ENCODE assay signal across 32 mouse cellular contexts in the genomic region with DNA sequence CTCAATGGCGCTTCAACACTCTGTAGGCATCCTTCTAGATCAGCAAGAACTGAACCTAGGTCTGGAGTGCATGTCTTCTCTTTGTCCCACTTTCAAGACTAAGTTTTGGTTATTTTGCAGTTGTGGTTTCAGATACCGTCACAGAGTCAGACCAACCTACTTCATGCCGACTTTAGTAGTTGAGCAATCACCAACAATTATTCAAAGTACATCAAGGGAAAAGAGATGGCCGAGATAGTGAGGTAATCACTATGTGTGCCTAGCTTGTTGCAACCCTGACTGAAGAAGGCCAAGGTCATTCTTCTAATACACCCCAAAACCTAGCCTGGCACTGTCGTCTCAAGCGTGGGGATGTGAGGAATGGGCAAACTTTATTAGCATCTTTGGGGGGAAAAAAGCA. TPM values are rescaled to one million over a fixed set of nuclear protein-coding genes. Genes with fewer than 3 reads are reported as not detected.
"Had no signal": no experiment of that assay in that cellular context is flagged by ENCODE, and none has a peak within 500 bp of the region (broad histone marks: within the 10 kb centered on the region; RNA-seq: fewer than 3 reads in every experiment).

No protein-coding gene starts in this region.

- H3K4me2 ChIP-seq: heart, embryonic 12.5 days; hindbrain, embryonic 12.5 days; hindbrain, embryonic 14.5 days; intestine, embryonic 15.5 days; limb, embryonic 12.5 days; liver, embryonic 12.5 days had no signal

- H3K9me3 ChIP-seq: heart, embryonic 10.5 days; heart, embryonic 12.5 days; hindbrain, embryonic 10.5 days; hindbrain, embryonic 12.5 days; intestine, embryonic 15.5 days; limb, embryonic 10.5 days; limb, embryonic 12.5 days; liver, embryonic 12.5 days had no signal

- DNase-seq: gastrocnemius, adult 2 months; gastrocnemius, postnatal 10 days; gastrocnemius, postnatal 25 days; heart, adult 2 months; heart, postnatal 10 days; heart, postnatal 4 days; kidney, adult 18-20 months; kidney, adult 8-10 months; kidney, postnatal 10 days; kidney, postnatal 25 days; kidney, postnatal 4 days; liver had no signal

- H3K9ac ChIP-seq: heart, embryonic 12.5 days; hindbrain, embryonic 12.5 days; hindbrain, embryonic 14.5 days; intestine, embryonic 15.5 days; limb, embryonic 12.5 days; liver, embryonic 12.5 days; liver, embryonic 14.5 days had no signal

- ATAC-seq: hindbrain, embryonic 16.5 days; inflammation-experienced regulatory T-cells, adult 6 months; intestine, embryonic 15.5 days; intestine, postnatal 0 days; liver, embryonic 12.5 days had no signal

- H3K27ac ChIP-seq: gastrocnemius, adult 2 months; heart, adult 2 months; heart, embryonic 10.5 days; hindbrain, embryonic 10.5 days; hindbrain, embryonic 12.5 days; hindbrain, embryonic 14.5 days; intestine, embryonic 15.5 days; layer of hippocampus, adult 2 months; left cerebral cortex, adult 2 months; limb, embryonic 10.5 days; limb, embryonic 12.5 days; liver, embryonic 12.5 days; liver, embryonic 14.5 days had no signal

- H3K27me3 ChIP-seq: heart, embryonic 12.5 days; hindbrain, embryonic 12.5 days; intestine, embryonic 15.5 days; limb, embryonic 12.5 days had no signal

- H3K4me1 ChIP-seq: hindbrain, embryonic 10.5 days; hindbrain, embryonic 12.5 days; intestine, embryonic 15.5 days; limb, embryonic 10.5 days; limb, embryonic 12.5 days; liver, embryonic 12.5 days had no signal

- H3K36me3 ChIP-seq: heart, embryonic 10.5 days; heart, embryonic 12.5 days; hindbrain, embryonic 10.5 days; hindbrain, embryonic 12.5 days; intestine, embryonic 15.5 days; limb, embryonic 10.5 days; limb, embryonic 12.5 days; liver, embryonic 12.5 days had no signal

- H3K4me3 ChIP-seq: gastrocnemius, adult 2 months; heart, adult 2 months; heart, embryonic 10.5 days; heart, embryonic 12.5 days; hindbrain, embryonic 10.5 days; hindbrain, embryonic 12.5 days; intestine, embryonic 15.5 days; layer of hippocampus, adult 2 months; left cerebral cortex, adult 2 months; limb, embryonic 10.5 days; limb, embryonic 12.5 days; liver, embryonic 12.5 days had no signal

RNA-seq across cellular contexts. Expression of a gene that starts 8.7 kb away (rescaled TPM):
- total RNA-seq: gastrocnemius, adult 2 months; gastrocnemius, postnatal 10 days; gastrocnemius, postnatal 25 days; gastrocnemius, postnatal 4 days; granulocyte monocyte progenitor cell, adult 5-6 weeks; heart, adult 2 months; heart, postnatal 10 days; heart, postnatal 25 days; heart, postnatal 4 days; layer of hippocampus, adult 2 months; layer of hippocampus, postnatal 25 days had no signal
- polyA plus RNA-seq: heart, adult 2 months; heart, embryonic 10.5 days; heart, embryonic 12.5 days; heart, embryonic 14.5 days; hindbrain, embryonic 10.5 days; hindbrain, embryonic 12.5 days; inflammation-experienced regulatory T-cells, adult 6 months; limb, embryonic 10.5 days; limb, embryonic 12.5 days; liver, embryonic 12.5 days; liver, embryonic 14.5 days had no signal

RNA-seq across cellular contexts. Expression of a gene that starts 46.2 kb away (rescaled TPM):
- total RNA-seq: gastrocnemius, postnatal 10 days; gastrocnemius, postnatal 25 days had no signal
